Mouse (Mus musculus) stomach, postnatal 0 days (tissue): ENCODE measurements at regions not wholly inside any gene's neighbourhood (a gene's known extent, or its start where the extent isn't known, plus 50 kb on each side); places are given as distances from the start of the nearest gene placed in this dataset.
A peak's percentile ranks its signal among the peaks of the same experiment; 100 is the strongest.

Experiments used
- ATAC-seq: fragments of 200-750 bp; cut with Nextera tagmentation; 2 replicates; pipeline ENCODE4 v1.8.0; 2017; ENCODE audit not compliant: low FRiP score, low TSS enrichment
- DNase-seq: peaks from one replicate; pipeline ENCODE4 v3.0.0-alpha.2; 2016; ENCODE audit warnings: low spot score
- H3K27ac ChIP-seq: fragments of 300-500 bp; sonication (generic); replicated peaks from 2 replicates; pipeline ENCODE4 v1.5.1; 2014; ENCODE audit warnings: mild to moderate bottlenecking, control low read depth
- H3K27me3 ChIP-seq: fragments of 300-500 bp; sonication (generic); 2 replicates; pipeline ENCODE4 v1.6.1; 2014; ENCODE audit warnings: low read length; ENCODE audit not compliant: control insufficient read depth, insufficient read depth
- H3K36me3 ChIP-seq: fragments of 300-500 bp; sonication (generic); 2 replicates; pipeline ENCODE4 v1.6.1; 2014; ENCODE audit warnings: low read length, mixed read lengths; ENCODE audit not compliant: control insufficient read depth, insufficient read depth
- H3K4me1 ChIP-seq: fragments of 300-500 bp; sonication (generic); replicated peaks from 2 replicates; pipeline ENCODE4 v1.6.1; 2014; ENCODE audit warnings: antibody characterized with exemption; ENCODE audit not compliant: control insufficient read depth, insufficient read depth
- H3K4me2 ChIP-seq: fragments of 300-500 bp; sonication (generic); replicated peaks from 2 replicates; pipeline ENCODE4 v1.6.1; 2014; ENCODE audit warnings: low read depth, mild to moderate bottlenecking, control low read depth, moderate library complexity
- H3K4me3 ChIP-seq: fragments of 300-500 bp; sonication (generic); 2 replicates; pipeline ENCODE4 v1.5.1; 2014; ENCODE audit warnings: low read depth, low read length, control low read depth
- H3K9ac ChIP-seq: fragments of 300-500 bp; sonication (generic); 2 replicates; pipeline ENCODE4 v1.6.1; 2014; ENCODE audit warnings: mild to moderate bottlenecking, low read length, control low read depth, mixed read lengths
- H3K9me3 ChIP-seq: fragments of 300-500 bp; sonication (generic); 2 replicates; pipeline ENCODE4 v1.6.1; 2016; ENCODE audit warnings: low read length; ENCODE audit not compliant: control insufficient read depth
- CTCF ChIP-seq: IDR thresholded peaks from 2 replicates; pipeline ENCODE4 v1.5.1; 2016; ENCODE audit warnings: antibody characterized with exemption, low read depth, mild to moderate bottlenecking, moderate library complexity
- EP300 ChIP-seq: optimal IDR thresholded peaks from 2 replicates; pipeline ENCODE3; 2016; ENCODE audit warnings: antibody characterized with exemption
- WGBS: fragments of 180-500 bp; shearing (Covaris S2); extraction: QIAGEN DNeasy Blood & Tissue Kit; methylation state at CpG from one replicate; pipeline ENCODE4 v1.1.7; 2014; 5-methylcytosine and 5-hydroxymethylcytosine counted together

- DNase-seq: no peak
- TF ChIP-seq EP300 (no peak), CTCF (no peak)
- no peak overlapping the region for H3K4me3 ChIP-seq
Observed at GRCm38 (mm10) chr14:120841311-120841710, 69.7 kb upstream of the Ipo5 start.

DNA sequence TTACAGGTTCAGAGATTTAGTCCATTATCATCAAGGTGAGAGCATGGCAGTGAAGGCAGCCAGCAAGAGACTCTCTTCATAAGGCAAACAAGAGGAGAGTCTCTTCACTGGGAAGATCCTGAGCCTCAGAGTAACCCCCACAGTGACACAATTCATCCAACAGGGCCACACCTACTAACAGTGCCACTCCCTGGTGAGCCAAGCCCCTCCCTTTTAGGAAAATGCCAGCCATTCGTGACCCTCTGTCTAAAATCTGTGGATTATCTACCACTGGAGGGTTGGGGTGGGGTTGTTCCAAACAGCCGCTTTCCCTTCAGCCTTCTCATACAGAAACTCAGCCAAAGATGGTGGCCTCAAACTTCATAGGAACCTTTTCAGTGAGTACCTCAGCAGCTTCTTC is 65.9 kb upstream of the Ipo5 start:
- H3K9ac ChIP-seq: no peak overlapping the region
- TF ChIP-seq EP300 (no peak), CTCF (no peak)
- no peaks in the 10 kb centered on the region for H3K27me3 ChIP-seq
- no peaks in the 10 kb centered on the region for H3K9me3 ChIP-seq
- no peaks in the 10 kb centered on the region for H3K36me3 ChIP-seq
- DNase-seq: no peak
- WGBS: 60% methylated on average over 2 of the region's 2 CpGs
- H3K4me3 ChIP-seq: no peak overlapping the region
- H3K27ac ChIP-seq: no peak overlapping the region
- H3K4me2 ChIP-seq: no peak overlapping the region
- H3K4me1 ChIP-seq: no peaks in the 10 kb centered on the region
- ATAC-seq: no peak

More at GRCm38 (mm10) chr14:120841311-120841710, 69.7 kb upstream of the Ipo5 start:
- no peaks in the 10 kb centered on the region for H3K27me3 ChIP-seq
- H3K36me3 ChIP-seq: no peaks in the 10 kb centered on the region
- no peak overlapping the region for H3K4me2 ChIP-seq
- WGBS: 58% methylated on average over 6 of the region's 6 CpGs
- no peaks in the 10 kb centered on the region for H3K4me1 ChIP-seq
- H3K9ac ChIP-seq: no peak overlapping the region
- H3K27ac ChIP-seq: no peak overlapping the region
- no peak for ATAC-seq
- H3K9me3 ChIP-seq: no peaks in the 10 kb centered on the region

- Histone ChIP-seq H3K27me3 (no peaks in the 10 kb centered on the region), H3K4me3 (no peak overlapping the region), H3K4me1 (no peaks in the 10 kb centered on the region), H3K27ac (0 out of 2 replicates have a peak overlapping the region, but pooled peaks have one; percentile 18), H3K36me3 (no peaks in the 10 kb centered on the region), H3K9me3 (no peaks in the 10 kb centered on the region), H3K9ac (no peak overlapping the region), H3K4me2 (no peak overlapping the region)
- 38% methylated on average over 10 of the region's 10 CpGs for WGBS
- peak; percentile 75; the same call in 1 of the 2 replicates for ATAC-seq
- DNase-seq: no peak
- TF ChIP-seq CTCF (no peak), EP300 (no peak)
Observed at GRCm38 (mm10) chr14:120846073-120846850, 64.8 kb upstream of the Ipo5 start.

DNA sequence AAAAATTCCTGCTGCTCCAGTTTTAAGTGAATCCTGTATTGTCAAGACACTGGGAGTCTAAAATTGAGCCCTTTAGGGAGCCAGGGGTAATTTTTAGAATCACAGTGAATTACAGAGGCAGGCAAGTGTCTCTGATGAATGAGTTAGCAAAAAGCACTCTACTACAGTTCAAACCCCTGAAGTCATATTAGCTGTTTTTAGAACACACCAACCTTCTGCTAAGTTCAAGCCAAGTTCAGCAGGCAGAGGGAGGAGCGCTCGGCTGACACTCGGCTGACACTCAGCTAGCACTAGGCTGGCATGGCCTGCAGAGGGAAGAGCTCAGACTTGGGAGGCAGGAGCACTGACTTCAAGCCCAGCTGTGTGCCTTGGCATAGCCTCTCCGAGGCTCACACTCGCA is 64.0 kb upstream of the Ipo5 start:
- H3K36me3 ChIP-seq: no peaks in the 10 kb centered on the region
- no peaks in the 10 kb centered on the region for H3K4me1 ChIP-seq
- TF ChIP-seq CTCF: peak; percentile 23; the same call in 1 of the 2 replicates
- no peak for TF ChIP-seq EP300
- no peak overlapping the region for H3K9ac ChIP-seq
- H3K27me3 ChIP-seq: no peaks in the 10 kb centered on the region
- no peak overlapping the region for H3K4me2 ChIP-seq
- no peak overlapping the region for H3K27ac ChIP-seq
- H3K9me3 ChIP-seq: no peaks in the 10 kb centered on the region
- peak; percentile 27 for DNase-seq
- peak; percentile 54; the same call in 1 of the 2 replicates for ATAC-seq
- no peak overlapping the region for H3K4me3 ChIP-seq
- 29% methylated on average over 5 of the region's 5 CpGs for WGBS

DNA sequence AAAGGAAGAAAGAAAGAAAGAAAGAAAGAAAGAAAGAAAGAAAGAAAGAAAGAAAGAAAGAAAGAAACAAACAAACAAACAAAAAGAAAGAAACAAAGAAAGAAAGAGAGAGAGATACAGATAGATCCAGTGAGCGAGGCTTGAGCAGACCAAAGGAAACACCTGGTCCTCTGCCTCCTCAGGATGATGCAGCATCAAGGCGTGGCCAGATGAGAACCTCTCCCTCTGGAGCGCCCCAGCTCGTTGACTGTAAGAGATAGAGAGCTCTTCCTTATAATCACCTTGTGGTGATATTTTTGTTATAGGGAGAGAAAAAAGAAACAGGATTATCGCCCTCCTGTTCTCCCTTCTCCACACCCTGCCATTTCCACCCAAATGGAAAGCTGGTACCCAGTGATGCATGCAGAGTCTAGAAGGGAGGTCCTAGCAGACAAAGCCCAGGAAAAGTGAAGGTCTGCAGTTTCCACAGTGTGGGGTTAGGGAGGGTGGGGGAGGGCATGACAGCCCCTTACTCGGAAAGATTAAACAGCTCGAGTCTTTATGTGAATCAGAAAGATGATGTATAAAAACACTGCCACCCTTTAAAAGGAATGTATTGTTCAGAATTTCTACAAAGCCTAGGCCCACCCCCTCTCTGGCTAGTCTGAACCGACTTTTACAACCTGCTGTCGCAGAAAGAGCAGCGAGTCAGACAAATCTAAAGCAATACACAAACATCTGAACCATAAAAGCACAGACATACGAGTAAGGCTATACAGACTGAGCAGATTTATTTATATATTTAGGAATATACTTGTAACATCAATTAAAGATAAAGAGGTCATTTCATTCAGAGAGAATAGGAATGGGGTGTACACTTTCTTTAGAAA is 62.7 kb upstream of the Ipo5 start:
- no peaks in the 10 kb centered on the region for H3K4me1 ChIP-seq
- no peaks in the 10 kb centered on the region for H3K27me3 ChIP-seq
- no peak for TF ChIP-seq CTCF
- no peak overlapping the region for H3K4me2 ChIP-seq
- WGBS: 59% methylated on average over 11 of the region's 11 CpGs
- H3K9me3 ChIP-seq: no peaks in the 10 kb centered on the region
- no peaks in the 10 kb centered on the region for H3K36me3 ChIP-seq
- H3K4me3 ChIP-seq: no peak overlapping the region
- DNase-seq (no peak), ATAC-seq (no peak)
- no peak overlapping the region for H3K9ac ChIP-seq
- no peak overlapping the region for H3K27ac ChIP-seq
